Mouse (Mus musculus): Measurements from ENCODE around the gene Ubtd2.

Gene Ubtd2

DNA sequence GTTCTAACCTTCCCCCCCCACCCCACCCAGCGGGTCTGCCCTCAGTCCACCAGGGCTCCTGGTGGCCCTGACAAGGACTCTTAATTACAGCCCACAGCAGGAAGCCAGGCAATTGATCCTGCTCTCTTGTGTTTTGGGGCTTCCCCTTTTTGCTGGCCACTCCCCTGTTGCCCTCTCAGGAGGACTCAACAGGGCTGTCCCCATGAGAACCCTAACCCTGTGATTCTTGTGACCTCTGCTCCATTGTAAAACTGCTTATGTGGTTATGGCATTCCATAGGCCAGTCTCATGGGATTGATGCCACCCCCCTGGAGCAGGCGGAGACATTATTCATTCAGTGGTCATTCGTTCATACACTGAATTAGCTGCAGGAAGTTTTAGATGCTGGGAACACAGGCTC lies 108.5 kb downstream of the Ubtd2 start:
- DNase-seq (ENCODE audit: low spot score in 2 of 2) = no peak

DNA sequence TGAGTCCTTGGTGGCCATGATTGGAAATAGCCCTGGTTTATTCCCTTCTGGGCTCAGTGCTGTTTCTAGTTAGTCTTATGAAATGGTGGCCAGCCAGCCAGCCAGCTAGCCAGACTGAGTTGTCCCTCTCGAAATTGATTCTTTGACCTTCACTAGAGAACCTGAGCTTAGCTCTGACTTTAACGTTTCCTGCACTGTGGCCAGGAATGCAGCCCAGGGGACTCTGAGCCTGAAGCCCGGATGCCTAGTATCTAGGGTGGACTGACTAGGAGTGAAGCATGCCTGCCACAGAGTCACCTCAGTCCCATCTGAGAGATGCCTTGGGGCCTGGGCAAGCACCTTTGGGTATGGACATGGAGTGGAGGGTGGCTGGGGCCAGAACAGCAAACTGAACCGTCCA lies 109.5 kb downstream of the Ubtd2 start:
- DNase-seq (ENCODE audit: low spot score in 2 of 2) = no peak

GRCm38 (mm10) chr11:32565088-32565487 lies 109.9 kb downstream of the Ubtd2 start:
- no peak for DNase-seq (ENCODE audit: low spot score in 2 of 2)

GRCm38 (mm10) chr11:32566184-32566583 lies 111.0 kb downstream of the Ubtd2 start:
- no peak for DNase-seq (ENCODE audit: low spot score in 2 of 2)
